Mouse (Mus musculus) C2C12 (cell line): ENCODE results near the gene Tfec.

Source experiments
- CEBPB ChIP-seq: IDR thresholded peaks from one replicate; pipeline ENCODE4 v1.6.1; 2011; ENCODE audit warnings: low read depth, mild to moderate bottlenecking, control low read depth, moderate library complexity
- CTCF ChIP-seq: IDR thresholded peaks from one replicate; pipeline ENCODE4 v1.5.1; 2011; ENCODE audit not compliant: control insufficient read depth, insufficient read depth, insufficient read length
- MAX ChIP-seq: IDR thresholded peaks from one replicate; pipeline ENCODE4 v1.6.1; 2011; ENCODE audit warnings: mild to moderate bottlenecking, control low read depth
- MYOD1 ChIP-seq: IDR thresholded peaks from one replicate; pipeline ENCODE4 v1.6.1; 2011; ENCODE audit warnings: low read depth; ENCODE audit not compliant: control insufficient read depth, insufficient read length
- MYOG ChIP-seq: IDR thresholded peaks from one replicate; pipeline ENCODE4 v1.6.1; 2011; ENCODE audit not compliant: control insufficient read depth, insufficient read length; ENCODE audit errors: extremely low read depth
- USF1 ChIP-seq: IDR thresholded peaks from one replicate; pipeline ENCODE4 v1.6.1; 2011; ENCODE audit warnings: low read depth, mild to moderate bottlenecking, control low read depth, moderate library complexity

DNA sequence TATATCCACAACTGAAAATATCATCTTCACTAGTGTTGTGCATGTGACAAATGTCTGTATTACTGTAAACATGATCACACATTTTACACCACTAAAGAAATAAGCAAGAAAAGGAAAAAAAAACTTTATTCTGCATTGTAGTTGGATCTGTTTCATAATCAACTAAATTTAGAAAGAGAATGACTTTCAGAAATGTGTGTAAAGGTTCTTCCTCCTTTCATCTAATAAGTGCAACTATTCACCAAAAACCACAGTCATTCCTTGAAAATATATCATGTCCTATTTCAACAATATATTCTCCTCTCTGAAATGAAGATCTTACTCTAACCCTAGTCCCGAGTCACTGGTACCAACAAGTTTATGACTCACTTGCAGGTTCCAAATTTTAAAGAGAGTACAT lies 91.9 kb downstream of the Tfec start:
- TF ChIP-seq CTCF (no peak), MYOG (no peak), USF1 (no peak), CEBPB (no peak), MYOD1 (no peak), MAX (no peak)
